Mouse (Mus musculus): ENCODE measurements at regions not wholly inside any gene's neighbourhood (a gene's known extent, or its start where the extent isn't known, plus 50 kb on each side); places are given as distances from the start of the nearest gene placed in this dataset.

DNA sequence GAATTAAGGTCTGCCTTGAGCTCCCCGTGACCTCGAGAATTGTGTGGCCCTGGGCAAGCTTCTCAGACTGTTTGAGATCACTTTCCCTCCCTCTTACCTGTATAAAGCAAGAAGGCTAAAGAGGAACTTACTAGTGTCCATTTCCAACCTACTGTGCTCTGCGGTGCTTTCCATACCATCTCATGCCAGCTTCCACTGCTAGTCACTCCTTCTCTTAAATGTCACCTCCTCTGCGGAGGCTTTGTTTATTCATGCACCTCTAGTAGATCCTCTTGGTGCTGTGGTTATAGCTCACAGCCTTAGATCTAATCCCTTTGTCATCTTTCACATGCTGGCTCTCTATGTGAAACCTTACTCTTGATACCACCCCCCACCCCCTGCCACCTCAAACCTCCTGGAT is 2310.3 kb upstream of the Lrrc6 start:
- no peak for DNase-seq (ENCODE audit: low read depth, low spot score)

DNA sequence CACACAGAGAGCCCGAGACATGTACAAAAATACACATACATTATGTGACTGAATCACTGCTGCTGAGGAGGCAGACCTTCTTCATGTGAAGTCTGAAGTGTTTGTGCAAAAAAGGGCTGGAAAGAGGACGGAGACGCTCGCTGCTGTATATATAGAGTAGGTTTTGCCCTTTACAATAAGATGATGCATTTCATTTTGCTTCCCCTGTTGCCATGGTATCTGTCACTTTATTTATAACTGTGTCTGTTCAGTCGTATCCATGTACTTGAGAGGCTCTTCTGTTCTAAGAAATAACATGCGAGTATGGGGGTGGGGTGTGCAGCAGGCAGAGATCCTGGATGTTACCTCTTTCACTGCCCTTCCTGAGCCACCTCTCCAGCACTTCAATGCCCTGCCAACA is 2309.9 kb upstream of the Lrrc6 start:
- no peak for DNase-seq (ENCODE audit: low read depth, low spot score)

DNA sequence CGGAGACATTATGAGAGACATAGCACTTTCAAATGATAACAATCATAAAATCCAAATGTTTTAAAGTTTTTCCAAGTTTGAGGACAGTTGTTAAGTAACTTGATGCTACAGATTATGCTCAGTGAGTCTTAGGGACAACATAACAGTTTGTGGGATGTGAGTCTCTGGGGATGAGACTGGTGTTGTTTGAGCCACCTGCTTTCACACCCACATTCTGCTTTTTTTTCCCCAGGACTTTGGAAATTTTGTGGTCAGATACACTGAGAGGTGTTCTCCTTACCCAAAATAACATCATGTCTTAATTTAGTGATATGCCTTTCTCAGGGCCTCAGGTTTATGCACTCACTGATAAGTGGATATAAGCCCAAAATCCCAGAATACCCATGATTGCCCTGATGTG is 2307.5 kb upstream of the Lrrc6 start:
- DNase-seq (ENCODE audit: low read depth, low spot score), result no peak

DNA sequence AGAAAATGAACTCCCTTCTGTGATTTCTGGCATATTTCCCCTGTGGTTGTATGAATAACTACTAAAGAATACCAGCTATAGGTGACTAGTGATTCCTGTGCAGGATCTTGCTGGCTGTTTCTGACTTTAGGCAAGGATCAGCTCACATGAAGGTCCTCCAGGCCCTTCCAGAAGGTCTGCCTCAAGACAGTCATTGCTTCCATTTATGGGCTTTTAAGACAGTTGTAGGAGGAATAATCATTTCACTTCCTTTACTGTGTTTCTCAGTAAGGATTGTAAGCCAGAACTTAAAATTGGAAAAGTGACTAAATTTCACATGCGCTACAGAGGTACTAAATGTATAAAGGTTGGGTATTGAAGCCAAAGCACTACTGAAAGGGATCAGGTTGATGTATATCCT is 2303.5 kb upstream of the Lrrc6 start:
- DNase-seq (ENCODE audit: low read depth, low spot score), result no peak

DNA sequence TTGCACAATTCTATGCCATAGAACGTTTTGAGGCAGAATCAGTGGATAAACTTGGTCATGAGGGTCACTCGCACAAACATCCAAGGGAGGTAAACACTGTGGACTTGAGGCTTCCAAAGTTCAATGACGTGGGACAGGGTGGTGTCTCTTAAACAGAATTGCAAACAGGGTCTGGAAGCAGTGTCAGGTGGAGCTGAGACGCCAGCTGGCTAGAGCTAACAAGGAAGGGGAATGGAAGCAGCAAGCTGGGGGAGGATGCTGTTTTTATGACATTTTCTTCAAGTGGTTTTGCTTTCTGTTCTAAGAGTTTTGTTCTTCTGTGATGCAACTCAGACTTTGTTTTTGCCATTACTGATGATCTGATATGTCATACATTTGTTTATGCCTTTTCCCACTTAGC is 2301.1 kb upstream of the Lrrc6 start:
- DNase-seq (ENCODE audit: low read depth, low spot score), result no peak

DNA sequence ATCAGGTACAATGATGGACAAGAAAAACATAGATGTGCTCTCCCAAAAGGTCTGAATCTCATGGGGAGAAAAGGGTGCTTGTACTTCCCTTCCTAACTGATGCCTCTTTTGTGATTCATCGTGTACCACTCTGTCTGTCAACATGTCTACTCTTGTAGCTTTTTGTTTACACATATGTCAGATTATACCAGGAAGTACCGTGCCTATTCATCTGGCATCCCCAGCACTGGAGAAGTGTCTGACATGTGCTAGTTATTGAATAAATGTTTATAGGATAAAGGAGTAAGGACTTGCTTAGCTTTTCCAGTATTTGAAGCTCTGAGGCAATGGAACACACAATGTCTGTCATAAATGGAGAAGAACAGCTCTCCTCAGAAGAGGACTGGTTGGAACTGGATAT is 2296.7 kb upstream of the Lrrc6 start:
- DNase-seq (ENCODE audit: low read depth, low spot score), result no peak

DNA sequence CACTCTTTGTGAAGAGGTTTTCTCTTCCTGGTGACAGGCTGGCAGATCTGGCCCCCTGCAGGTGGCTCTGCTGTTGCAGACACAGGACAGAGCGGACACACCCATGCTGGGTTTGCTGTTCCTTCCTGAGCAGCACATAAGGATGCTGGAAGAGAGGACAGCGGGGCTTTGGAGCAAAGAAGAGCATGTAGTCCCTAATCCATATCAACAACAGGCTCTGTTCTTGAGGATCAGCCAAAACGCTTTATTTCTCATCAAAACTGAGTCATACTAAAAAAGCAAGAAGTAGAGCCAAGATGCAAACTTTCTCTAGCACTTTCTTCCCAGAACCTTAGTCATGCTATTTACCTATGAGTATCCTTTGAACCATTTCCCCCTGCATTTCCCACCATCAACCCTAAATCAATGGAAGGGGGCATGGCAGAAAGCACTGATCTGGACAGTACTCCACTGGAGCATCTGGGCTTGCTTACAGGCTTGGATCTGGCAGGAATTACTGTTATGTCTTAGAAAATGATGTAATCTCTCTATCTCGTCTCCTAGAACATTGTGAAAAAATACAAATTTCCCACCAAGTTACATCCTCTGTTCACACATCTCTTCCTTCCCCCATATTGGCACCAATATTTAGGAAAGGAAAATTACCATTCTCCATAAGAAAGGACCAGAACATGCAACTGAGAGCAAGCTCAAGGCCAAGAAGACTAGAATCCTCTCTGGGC is 2294.7 kb upstream of the Lrrc6 start:
- DNase-seq (ENCODE audit: low read depth, low spot score), result no peak

DNA sequence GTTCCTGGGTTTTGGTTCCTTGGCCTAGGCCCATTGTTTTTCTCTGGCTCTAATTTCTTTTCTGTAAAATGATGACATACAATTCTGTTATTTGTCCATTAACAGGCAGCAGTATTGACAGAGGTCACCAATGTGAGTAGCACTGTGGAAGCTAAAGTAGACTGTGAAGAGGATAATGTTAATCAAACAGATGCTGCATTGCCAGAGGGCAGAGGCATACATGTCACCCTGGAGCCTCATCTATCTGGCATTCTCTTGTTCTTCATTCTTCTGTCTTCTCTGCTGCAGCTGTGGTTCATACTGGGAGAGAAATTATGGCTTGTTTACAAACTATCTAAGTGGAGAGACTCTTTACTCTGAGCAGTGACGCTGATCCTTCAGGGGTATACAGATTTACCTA is 2259.2 kb upstream of the Lrrc6 start:
- DNase-seq (ENCODE audit: low read depth, low spot score), result no peak

DNA sequence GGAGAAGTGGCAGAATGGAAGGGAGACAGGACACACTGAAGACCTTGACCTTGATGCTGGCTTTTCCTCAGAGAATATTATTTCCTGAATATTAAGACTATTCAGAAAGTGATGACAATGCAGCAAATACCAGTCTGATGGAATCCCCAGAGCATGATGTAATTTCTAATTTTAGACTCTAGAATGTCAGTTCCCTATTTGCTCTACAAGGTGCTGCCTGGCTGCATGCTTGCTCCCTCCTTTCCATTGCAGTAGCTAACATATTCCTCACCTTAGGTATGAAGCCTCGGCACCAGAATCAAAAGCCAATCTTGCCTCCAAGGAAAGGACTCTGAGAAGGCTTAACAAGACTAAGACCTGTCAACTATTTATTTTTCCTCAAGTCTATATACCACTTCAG is 2254.5 kb upstream of the Lrrc6 start:
- DNase-seq (ENCODE audit: low read depth, low spot score), result no peak

DNA sequence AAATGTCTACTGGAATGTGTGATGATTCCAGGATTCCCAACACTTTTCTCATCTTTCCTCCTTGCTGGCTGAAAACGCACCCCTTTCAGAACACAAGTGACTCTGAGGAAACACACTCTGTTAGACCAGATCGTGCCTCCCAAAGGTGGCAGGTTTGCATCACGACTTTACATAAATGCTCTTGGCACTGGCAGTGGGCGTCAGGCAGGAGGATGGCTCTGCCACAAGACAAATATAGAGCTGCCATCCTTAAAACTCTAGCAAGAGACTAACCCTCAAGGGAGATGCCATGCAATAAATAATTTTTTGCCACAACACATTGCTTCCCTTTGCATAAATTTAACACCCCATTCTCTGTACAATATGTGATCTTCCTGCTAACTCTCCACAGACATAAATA is 2254.1 kb upstream of the Lrrc6 start:
- no peak for DNase-seq (ENCODE audit: low read depth, low spot score)

DNA sequence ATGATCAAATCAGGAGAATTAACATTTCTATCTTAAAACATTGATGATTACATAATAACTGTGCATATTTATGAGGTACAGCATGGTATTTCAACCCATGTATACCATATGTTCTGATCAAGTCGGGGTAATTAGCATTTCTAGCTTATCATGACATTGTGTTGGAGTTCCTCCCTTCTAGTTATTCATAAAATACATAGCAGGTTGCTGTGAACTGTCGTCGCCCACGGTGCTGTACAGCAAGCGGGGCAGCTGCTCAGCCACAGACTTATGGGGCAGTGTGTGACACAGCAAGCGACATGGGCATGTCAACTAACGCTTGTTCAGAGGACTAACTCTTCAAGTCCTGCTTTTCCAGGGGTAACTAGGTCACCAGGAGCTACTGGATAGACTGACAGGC is 2238.6 kb upstream of the Lrrc6 start:
- DNase-seq (ENCODE audit: low read depth, low spot score), result no peak

DNA sequence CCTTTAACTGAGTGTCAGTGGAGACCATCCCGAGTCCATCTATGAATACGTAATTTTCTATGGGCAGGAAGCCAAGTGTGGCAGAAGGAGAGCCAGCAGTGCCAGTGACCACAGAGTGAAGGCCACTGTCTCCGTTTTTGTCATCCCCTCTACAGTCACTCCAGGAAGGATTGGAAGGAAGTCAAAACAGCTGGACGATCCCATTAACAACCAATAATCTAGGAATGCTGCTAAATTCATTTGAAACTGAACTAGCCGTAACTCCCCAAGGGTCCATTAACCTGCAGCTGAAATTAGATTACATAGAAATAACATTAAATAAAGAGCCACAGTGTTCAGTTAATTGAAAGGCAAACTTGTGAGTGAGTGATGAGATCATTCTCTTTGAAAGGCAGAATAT is 2220.5 kb upstream of the Lrrc6 start:
- no peak for DNase-seq (ENCODE audit: low read depth, low spot score)

DNA sequence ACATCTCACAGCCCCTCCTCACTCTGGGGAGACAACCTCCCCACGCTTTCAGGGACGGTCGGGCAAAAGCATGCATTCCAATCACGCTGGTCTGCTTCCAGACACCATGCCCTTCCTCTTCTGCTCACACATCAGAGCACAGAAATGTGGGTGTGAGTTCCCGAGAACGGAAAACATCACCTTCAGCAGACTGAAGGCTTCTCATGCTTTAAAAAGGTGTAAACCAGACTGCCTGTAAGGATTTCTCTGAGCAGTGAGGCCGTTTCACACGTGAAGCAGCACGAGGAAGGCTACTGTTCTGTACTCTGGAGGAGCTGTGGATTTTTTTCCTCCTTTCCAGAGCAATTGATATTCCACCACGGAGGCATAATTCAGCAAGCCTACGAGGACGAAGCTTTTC is 2218.8 kb upstream of the Lrrc6 start:
- no peak for DNase-seq (ENCODE audit: low read depth, low spot score)

DNA sequence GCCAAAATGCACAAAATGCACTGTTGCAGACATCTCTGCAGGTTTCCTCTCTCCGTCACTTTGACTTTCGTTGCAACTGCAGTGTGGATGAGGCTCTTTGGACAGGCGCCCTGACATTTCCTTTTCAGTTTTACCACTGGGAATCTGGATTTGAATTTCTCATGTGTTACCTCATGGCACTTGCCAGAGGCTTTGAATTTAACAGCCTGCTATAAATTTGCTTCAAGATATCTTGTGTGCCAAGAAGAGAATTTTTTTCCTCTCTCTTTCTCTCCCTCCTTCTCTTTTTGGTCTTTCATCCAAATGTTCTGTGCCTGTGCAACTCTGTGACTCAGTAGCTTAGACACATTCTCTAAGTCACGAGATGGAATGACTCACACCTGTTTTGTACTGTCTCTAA is 2213.6 kb upstream of the Lrrc6 start:
- no peak for DNase-seq (ENCODE audit: low read depth, low spot score)

DNA sequence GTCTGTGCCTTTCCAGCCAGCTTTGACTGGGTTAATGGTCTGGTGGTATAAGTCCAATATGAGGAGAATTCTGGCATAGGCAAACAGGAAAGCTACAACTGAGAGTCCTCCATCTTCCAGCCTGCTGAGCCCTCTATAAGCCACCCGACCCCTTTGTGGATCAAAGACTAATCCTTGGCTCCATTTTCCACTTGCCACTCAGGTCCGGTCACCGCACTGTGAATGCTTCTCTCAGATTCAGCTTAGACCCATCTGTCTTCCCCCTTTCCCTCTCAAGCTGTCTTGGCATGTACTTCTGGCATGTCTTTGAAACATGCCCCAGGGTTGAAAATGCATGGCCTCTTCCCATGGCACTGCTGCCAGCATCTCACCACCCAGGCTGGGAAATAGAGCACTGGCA is 2206.6 kb upstream of the Lrrc6 start:
- no peak for DNase-seq (ENCODE audit: low read depth, low spot score)

DNA sequence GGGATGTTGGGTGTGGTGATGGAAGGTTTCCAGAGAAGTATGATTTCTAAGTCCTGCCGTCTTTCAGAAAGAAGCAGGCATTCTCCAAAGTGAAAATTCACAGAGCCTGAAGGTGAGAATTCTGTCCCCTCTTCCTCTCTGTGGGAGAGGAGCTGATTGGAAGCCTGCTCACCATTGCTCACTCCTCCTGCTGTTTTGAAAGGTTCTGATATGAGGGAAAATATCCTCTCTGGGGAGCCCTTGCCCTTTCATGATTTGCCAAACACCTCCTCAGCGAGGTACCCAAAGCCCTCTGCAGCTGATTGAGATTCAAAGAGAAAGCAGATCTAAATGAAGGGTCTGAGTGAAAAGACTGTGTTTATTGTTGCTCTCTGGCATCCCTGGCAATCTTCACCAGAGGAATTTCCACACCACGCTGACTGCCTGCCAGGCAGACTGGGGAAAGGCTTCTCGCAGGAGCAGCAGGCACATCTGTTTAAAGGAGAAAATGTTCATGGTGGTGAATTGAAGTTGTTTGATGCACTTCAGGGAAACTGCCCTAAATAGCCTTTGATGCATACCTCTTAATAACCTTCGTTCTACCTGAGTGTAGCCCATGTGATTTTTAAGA is 2194.4 kb upstream of the Lrrc6 start:
- DNase-seq (ENCODE audit: low read depth, low spot score), result no peak

DNA sequence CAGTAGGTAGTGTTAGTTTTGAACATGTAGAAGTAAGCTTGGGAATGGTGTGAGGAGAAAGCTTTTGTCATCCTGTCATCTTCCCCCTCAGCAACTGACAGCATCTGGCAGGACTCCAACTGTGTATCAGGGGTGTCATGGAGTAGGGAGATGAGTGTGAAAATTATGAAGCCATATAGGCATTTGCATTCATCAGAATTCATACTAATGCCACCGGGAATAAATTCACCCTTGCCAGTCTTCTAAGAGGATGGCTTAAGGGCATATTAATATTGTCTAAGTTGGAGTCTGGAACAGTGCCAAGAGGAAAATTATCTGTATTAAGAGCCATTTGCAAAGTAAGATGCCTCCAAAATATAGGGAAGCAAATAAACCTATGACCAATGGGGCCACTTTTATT is 2166.8 kb upstream of the Lrrc6 start:
- no peak for DNase-seq (ENCODE audit: low read depth, low spot score)

DNA sequence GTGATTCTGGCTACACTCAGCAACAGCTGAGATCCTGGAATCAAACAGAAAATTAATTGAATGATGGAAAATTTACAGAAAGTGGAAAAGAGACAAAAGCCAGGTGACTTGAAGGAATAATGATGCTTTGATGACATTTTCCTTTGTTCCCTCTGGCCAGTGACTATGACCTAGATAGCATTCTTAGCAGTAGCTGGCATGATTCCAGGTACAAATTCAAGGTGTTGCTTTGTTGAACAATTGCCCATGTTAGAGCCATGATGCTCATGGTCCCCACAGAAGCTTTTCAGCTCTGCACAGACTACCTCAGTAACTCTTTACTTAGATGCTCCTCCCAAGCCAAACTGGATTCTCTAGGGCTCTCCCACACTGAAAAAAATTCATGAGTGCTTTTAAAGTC is 2164.6 kb upstream of the Lrrc6 start:
- DNase-seq (ENCODE audit: low read depth, low spot score), result no peak

DNA sequence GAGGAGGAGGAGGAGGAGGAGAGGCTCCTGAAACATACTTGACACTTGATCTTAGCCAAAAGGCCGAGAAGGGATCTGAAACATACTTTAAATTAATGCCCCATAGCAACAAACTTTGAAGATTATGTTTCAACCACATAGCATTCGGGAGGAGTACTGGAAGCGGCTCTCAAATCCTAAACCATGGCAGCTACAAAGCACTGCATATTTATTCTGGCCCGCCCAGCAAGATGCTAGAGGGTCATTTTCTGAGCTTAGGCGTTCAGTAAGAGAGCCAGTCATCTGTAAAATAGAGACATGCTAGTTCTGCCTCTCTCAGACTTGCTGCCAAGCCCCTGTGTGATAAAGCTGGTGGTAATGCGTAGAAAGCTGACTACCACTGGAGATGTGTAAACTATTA is 2156.0 kb upstream of the Lrrc6 start:
- DNase-seq (ENCODE audit: low read depth, low spot score), result no peak

DNA sequence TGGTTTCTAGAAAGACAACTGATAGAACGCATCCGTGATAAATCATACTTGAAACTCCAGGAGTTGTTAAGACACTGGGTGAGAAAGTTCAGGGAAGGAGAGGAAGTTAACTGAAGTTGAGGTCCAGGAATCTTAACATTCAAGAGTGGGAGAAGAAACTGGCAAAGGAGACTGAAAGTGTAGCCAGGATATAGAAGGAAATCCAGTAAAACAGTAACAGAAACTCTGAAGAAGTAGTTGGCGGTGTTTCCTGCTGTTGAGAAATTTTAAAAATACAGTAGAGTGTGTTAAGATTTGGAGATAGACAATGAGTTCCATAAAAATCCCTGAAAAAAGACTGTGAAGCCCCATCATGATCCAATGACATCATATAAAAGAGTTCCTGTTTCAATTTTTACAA is 2154.3 kb upstream of the Lrrc6 start:
- DNase-seq (ENCODE audit: low read depth, low spot score), result no peak

DNA sequence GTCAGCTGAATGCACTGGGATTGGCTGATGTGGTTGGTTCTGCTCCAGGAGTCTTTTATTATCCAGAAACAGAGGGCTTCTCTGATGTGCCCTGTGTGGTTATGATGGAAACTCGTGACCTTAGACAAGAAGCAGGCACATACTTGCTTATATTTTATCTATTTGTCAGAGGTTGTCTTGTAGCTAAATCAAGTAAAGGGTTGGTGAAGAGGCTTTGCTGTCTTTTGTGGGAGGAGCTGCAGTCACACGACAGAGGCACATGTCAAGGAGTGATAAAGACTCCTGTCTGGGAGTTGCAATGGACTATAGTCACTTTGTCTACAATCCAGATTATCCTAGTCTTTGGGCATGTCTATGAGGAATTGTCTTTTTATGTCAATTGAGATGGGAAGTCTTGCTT is 2149.9 kb upstream of the Lrrc6 start:
- DNase-seq (ENCODE audit: low read depth, low spot score), result no peak

DNA sequence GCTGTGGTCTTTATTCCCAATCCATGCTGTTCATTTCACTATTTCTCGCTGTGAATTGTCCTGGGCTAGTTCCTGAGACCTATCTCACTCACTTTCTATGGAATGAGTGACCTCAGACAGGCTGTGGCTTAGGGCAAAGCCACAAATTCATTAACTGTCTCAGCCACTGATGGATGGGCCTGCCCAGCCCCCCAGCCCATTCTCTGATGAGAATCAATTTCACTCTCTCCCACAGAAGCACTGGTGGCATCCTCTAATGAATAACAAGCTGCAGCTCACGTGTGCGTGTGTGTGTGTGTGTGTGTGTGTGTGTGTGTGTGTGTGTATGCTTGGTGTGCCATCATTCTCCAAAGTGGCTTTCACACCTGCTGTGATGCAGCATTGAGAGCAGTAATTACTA is 2149.3 kb upstream of the Lrrc6 start:
- no peak for DNase-seq (ENCODE audit: low read depth, low spot score)

DNA sequence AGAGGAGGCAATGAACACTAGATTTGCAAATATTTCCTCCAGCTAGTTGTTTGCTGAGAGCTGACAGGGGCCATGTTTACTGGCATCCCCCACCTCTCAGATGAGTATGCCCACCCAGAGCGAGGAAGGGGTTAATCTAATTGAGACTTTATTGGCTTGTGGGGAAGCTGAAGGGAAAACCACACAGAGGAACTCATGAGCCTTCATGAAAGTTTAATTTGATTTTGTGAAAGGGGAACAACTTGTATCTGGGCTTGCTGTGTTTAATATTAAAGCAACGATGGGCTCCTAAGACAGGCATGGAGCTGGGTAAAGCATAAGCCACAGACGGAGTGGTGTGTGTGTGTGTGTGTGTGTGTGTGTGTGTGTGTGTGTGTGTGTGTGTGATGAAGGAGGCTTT is 2146.2 kb upstream of the Lrrc6 start:
- no peak for DNase-seq (ENCODE audit: low read depth, low spot score)

DNA sequence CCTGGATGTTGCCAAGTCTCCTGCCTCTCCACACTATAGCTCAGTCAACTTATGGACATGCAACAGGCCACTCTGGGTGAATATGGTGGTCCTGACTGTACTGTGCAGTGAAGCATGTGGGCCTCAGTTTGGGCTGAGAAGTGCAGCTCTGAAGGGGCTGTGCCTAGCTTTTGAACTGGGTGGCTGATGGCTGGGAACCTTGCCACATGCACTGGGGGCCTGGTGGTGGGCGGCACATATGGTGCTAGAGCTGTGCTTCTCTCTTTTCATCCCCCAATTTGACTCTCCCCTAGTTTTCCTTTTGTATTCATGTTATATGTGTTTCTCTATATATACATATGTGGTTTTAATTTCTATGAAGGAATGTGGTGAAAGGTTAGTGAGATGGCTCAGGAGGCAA is 2144.2 kb upstream of the Lrrc6 start:
- no peak for DNase-seq (ENCODE audit: low read depth, low spot score)

All from A20 (cell line).